Mouse (Mus musculus): ENCODE measurements around the gene Cables2.

The Cables2 gene

DNA sequence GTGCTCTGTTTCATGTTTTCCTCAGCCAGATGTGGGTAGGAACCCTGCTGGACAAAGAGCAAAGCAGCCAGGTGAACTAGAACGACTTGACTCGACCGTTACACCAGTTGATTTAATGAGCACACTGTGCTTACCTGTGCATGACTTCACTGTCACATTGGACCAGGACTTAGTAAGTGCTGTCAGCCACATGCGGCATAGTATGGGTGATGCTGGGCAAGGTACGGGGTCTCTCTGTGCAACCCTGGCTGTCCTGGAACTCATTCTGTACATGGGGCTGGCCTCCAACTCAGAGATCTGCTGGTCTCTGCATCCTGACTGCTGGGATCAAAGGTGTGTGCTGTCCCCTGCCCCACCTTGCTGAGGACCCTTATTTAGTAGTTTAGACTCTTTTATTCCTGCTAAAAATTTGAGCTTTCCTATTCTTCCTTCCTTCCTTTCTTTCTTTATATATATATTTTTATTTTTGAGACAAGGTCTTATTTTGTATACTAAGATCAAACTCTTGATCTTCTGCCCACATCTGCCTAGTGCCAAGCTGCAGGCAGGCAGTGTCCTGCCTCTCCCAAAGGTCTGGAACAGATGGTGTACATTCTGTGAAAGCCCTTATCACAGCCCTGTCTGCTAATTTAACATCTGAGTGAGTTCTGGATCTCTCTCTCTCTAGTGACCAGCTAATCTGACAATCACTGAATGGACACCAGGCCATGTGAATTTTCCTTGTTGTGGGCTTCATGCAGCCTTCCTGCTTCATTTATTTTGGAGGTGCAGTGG, 18.7 kb downstream of the Cables2 start:
- no peak for DNase-seq (ENCODE audit: low spot score)

DNA sequence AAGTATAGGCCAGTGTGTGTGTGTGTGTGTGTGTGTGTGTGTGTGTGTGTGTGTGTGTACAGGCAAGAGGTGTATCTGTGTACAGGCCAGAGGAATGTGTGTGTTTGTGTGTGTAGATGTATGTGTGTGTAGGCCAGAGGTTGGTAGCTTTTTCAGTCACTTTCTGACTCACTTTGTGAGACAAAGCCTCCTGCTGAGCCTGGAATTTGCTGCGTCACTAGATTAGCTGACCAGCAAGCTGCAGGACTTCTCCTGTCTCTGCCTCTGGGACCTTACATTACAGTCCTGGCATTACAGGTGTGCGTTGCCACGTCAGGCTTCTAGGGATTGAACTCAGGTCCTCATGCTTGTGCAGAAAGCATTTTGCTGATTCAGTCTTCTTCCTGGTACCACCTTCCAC, 21.5 kb downstream of the Cables2 start:
- no peak for DNase-seq (ENCODE audit: low spot score)

DNA sequence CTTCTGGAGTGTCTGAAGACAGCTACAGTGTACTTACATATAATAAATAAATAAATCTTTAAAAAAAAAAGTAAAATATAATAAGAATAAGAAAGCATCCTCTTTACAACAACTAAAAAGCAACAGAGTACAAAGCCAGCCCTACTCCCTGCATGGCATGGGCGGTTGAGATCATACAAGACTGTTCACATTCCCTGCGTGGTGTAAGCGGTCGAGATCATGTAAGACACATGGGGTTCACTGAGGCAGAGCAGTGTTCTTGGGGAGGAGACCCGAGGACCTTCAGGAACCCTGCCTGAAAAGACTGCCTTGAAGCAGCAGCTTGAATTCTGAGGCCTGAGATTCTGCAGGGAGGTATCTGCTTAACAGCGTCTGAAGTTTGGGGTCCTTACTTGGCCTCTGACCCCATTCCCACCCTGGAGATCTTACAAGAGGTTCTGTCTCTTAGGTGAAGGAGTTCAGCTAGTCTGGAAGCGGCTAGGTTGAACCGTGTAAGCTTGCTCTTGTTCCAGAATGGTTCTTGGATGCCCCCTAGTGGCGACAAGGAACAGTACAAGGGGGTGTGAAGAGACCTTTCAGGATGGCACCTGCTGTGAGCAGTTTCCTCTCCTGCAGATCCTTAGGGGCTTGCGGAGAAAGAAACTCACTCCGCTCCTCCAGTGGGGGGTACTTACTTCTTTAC, 22.2 kb downstream of the Cables2 start:
- DNase-seq (ENCODE audit: low spot score), result peak; percentile 79

DNA sequence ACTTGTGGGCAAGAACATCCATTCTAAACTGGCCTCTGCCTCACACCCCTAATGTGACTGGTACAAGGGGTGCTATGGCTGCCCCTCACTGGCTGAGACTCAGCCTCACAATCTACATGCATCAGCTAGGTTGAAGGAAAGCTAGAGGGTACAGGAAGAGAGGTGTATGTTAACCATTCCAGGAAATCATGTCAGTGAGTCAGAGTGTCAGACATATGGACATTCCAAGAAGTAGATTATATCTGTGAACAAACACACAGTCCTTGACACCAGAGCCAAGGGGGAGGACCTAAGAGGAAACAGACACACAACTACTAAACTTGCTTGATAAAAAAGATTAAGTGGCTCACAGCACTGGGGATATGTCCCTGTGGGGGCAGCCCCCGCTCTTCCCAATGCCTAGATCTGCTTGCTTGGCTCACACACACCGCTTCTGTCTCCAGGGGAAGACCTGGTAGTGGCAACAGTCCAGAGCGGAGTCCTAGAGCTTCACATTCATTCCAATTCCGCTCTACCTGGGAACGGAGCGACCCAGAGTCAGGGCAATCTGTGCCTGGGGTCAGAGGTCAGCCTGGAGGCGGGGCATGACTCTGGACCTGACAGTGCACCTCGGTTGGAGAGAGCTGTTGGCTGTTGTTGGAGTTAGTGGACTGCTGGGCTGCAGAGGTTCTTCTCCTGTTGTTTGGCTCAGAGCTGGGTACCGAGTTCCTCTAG, 24.2 kb downstream of the Cables2 start:
- DNase-seq (ENCODE audit: low spot score), result no peak

- no peak for DNase-seq (ENCODE audit: low spot score)
Measured at GRCm38 (mm10) chr2:180247916-180248315, 25.4 kb downstream of the Cables2 start.

DNA sequence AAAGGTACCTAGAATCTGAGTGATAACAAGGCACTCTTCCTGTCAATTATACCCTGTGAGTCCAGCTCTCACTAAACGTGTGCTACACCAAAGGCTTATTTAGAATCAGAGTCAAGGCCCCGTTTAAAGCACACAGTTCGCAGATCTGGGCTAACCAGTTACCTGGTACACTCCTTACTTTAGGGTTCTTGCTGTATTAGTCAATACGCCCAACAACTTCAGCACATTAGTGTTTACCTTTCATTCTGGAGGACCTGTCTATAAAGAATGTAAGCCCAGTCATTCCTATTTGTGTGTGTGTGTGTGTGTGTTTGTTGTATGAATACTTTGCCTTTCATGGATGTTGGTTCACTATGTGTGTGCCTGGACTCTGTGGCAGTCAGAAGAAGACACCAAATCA, 30.2 kb downstream of the Cables2 start:
- no peak for DNase-seq (ENCODE audit: low spot score)

- no peak for DNase-seq (ENCODE audit: low spot score)
Measured at GRCm38 (mm10) chr2:180238591-180238990, 34.7 kb downstream of the Cables2 start.

DNA sequence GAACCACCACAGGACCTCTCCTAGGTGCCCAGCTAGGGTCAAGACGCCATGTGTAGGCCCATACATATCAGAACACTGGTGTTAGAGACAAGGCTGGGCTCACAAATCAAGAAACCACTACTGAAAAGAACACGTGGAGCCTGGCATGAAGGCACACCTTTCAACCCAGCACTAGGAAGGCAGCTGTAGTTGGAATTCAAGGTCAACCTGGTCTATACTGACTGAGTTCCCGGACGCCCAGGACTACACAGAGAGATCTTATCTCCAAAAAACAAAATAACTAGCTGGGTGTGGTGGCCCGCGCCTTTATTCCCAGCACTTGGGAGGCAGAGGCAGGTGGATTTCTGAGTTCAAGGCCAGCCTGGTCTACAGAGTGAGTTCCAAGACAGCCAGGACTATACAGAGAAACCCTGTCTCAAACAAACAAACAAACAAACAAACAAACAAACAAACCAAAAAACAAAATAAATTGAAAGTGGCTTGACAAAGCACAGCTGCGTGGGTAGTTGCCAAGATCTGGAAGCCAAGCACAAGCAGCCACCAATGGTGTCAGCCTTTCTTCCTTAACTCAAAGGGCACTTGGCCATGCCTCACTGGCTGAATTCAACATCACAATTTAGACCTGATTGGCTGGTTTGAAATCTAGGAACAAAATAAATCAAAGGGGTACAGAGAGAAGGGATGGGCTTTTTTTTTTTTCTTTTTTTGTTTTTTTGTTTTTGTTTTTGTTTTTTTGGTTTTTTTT, 35.5 kb downstream of the Cables2 start:
- DNase-seq (ENCODE audit: low spot score), result no peak

DNA sequence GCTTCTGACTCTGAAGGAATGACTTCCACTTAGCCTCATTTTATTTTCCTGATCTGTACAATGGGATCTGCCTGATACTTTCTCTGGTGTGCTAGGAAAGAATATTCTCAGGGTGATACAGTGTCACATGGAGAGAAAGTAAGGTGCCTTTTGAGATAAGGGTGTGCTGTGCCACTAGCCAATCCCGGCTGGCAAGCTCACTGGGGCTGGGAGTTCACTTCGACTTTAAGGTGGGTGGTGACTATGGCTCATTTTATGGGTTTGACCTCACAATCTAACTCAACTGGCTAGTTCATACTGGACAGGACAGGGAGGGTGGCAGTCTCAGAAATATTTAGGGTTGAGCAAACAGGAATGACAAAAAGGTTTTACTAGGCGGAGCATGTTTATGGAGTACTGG, 36.4 kb downstream of the Cables2 start:
- no peak for DNase-seq (ENCODE audit: low spot score)

DNA sequence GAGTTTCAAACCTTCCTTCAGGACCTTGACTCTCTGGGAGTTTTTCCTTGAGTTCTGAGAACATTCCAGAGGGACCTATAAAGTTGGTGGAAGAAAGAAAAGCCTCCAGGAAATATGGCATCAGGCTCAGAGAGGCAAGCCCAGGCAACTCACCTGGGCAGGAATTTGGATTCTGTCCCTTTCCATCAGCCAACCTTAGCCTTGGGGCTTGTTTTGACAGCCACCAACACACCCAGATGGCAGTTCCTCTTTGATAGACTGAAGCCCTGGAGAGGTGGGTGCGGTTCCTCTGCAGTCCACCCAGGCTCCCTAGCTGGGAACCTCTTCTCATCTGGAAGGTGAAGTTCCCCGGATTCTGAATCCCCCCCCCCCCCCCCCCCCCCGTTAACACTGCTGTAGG, 36.8 kb downstream of the Cables2 start:
- DNase-seq (ENCODE audit: low spot score), result no peak

DNA sequence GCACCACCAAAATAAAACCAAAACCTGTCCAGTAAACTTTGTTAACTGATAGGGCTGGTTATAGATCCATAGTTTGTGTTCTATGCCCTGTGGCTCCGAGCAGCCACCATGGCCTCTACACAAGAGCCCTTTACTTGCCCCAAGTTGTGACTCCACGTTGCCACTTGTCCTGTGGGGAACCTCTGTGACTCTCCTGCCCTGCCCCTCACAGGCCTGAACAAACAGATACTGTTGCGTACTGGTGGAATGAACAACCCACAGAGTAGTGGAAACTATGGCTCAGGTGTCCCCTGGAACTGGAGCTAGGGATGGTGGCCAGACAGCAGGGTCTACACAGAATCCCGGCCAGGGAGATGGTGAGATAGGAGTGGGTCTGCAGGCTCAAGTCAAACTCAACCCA, 37.5 kb downstream of the Cables2 start:
- no peak for DNase-seq (ENCODE audit: low spot score)

GRCm38 (mm10) chr2:180234980-180235379, 38.3 kb downstream of the Cables2 start:
- DNase-seq (ENCODE audit: low spot score), result no peak

DNA sequence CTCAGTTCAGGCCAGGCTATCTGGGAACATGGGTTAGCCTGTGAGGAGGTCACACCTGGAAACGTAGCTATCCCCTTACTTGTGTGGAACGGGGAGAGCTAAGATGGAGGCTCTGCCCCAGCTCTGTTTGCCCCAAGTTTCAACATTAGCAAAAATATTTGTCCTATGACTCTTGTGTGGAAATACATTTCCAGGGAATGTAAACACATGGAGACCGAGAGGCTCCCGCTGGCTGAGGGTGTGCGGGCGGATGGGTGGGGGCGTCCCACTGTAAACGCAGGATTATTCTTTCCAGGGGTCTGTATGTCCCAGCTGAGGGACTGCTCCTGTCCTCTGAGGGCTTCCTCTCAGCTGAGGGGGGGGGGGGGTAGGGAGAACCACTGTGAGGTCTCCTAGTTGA, 38.9 kb downstream of the Cables2 start:
- DNase-seq (ENCODE audit: low spot score), result no peak

- no peak for DNase-seq (ENCODE audit: low spot score)
Measured at GRCm38 (mm10) chr2:180233101-180233904, 40.0 kb downstream of the Cables2 start.

GRCm38 (mm10) chr2:180230482-180230881, 42.8 kb downstream of the Cables2 start:
- no peak for DNase-seq (ENCODE audit: low spot score)

- DNase-seq (ENCODE audit: low spot score), result no peak
Measured at GRCm38 (mm10) chr2:180229129-180229528, 44.2 kb downstream of the Cables2 start.

DNA sequence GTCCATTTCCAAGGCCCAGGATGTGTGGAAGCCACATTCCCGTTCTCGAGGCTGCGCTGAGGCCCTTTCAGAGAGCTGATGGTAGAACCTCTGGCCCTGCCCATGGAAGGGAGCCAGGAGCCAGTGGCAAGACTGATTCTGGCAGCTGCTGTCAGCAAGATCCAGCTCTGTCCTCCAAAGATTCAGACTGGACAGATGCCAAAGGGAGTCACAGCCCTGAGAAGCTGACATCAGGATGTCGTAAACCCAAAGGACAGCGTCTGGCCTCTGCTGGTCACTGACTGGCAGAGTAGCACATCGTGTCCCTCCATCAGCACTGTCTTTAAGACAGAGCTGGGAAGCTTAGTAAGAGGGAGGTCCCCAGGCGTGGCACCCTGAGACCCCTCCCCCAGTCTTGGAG, 44.7 kb downstream of the Cables2 start:
- no peak for DNase-seq (ENCODE audit: low spot score)

- no peak for DNase-seq (ENCODE audit: low spot score)
Measured at GRCm38 (mm10) chr2:180228060-180228458, 45.2 kb downstream of the Cables2 start.

DNA sequence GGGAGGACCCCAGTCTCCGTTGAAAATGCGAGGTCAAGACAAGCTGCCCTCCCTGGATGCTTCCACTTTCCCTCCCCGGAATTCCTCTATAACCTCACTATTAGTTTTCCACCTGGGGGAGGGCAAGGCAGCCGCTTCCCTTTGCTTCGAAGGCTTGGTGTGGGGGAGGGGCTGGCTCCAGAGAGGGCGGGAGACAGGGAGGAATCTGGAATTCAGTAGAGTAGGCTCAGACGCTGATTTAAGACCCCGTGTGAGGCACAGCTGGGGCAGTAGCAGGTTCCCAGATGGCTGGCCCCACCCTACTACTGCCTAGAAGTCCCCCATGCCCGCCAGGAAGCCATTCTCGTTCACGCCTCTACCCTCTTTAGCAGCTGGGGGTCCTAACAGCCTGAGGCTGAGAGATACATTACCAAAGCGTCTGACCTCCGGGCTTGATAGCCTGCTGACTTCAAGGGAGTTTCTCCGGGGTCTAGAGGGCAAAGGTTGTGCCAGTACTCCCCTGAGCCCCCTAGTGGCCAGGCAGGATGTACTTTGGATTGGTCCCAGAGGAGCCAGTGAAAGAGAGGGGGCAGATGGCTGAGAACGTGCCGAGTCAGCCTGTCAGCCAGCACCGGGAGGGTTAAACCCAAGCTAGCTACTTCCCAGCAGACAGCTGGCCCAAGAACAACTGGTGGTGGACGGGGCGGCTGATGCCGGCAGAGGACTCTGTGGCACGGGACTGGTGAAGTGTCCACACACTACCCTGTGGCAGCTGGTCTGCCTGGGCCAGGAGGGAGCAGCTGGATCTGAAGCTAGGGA, 45.8 kb downstream of the Cables2 start:
- no peak for DNase-seq (ENCODE audit: low spot score)

DNA sequence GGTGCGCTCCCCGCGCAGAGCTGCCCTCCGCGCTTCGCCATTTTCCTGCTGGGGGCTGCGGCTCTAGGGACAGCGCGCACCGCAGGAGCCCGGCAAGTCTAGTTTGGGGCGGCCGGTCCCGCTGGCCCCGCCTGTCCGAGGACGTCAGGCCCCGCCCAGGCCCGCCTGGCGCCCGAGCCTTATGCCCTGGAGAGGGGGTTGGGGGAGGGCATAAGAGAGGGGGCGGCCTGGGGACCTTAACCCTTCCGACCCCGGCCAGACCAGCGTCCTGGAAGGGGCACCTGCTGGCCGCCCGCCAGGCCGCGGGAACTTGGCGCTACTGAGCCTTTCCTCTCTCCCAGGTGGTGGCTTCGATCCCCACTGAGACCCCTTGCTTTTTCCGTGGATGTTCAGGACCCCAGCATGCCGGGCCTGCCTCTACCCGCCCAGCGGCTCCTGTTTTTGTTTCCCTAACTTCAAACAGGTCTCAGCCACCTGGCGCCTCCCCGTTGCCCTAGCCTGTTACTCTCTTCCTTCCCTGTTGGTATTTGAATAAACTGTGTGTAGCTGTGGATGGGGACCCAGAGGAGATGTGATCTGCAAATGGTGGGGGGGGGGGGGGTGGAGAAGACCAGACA, 47.4 kb downstream of the Cables2 start, which contains the start of gene Lama5:
Gene Lama5 (minus strand): TSS at position 98 of the 617 bp plus-strand sequence.
- no peak for DNase-seq (ENCODE audit: low spot score)
